Mouse (Mus musculus) olfactory bulb, adult 2 months (tissue): ENCODE measurements around the gene Hes2.

Experiments used
- CTCF ChIP-seq: fragments of 200-500 bp; IDR thresholded peaks from 2 replicates; pipeline ENCODE4 v1.5.1; 2012; ENCODE audit warnings: low read depth, mild to moderate bottlenecking, low read length, moderate library complexity; ENCODE audit not compliant: insufficient read depth
- POLR2A ChIP-seq: fragments of 200-500 bp; IDR thresholded peaks from 2 replicates; pipeline ENCODE4 v1.6.1; 2012; ENCODE audit warnings: mild to moderate bottlenecking, low read depth, low read length, moderate library complexity; ENCODE audit not compliant: insufficient read depth

- TF ChIP-seq CTCF (no peak), POLR2A (no peak)
Observed at GRCm38 (mm10) chr4:152151966-152152544, 6.6 kb upstream of the Hes2 start, which contains the start of gene Espn.
